Mouse (Mus musculus) heart, embryonic 10.5 days (tissue): ENCODE measurements around the gene Chrnb2. TPM values are rescaled to one million over a fixed set of nuclear protein-coding genes. Genes with fewer than 3 reads are reported as not detected.

ENCODE experiments used
- DNase-seq: peaks from one replicate; pipeline ENCODE4 v3.0.0-alpha.2; 2017; ENCODE audit warnings: low spot score
- H3K27ac ChIP-seq: fragments of 300-500 bp; sonication (generic); 2 replicates; pipeline ENCODE4 v1.5.1; 2016; ENCODE audit warnings: mild to moderate bottlenecking
- H3K27me3 ChIP-seq: fragments of 300-500 bp; sonication (generic); 2 replicates; pipeline ENCODE4 v1.6.1; 2016; ENCODE audit warnings: mild to moderate bottlenecking; ENCODE audit not compliant: poor library complexity, insufficient read depth, severe bottlenecking
- H3K36me3 ChIP-seq: fragments of 300-500 bp; sonication (generic); 2 replicates; pipeline ENCODE4 v1.6.1; 2016; ENCODE audit warnings: mild to moderate bottlenecking, moderate library complexity
- H3K4me1 ChIP-seq: fragments of 300-500 bp; sonication (generic); 2 replicates; pipeline ENCODE4 v1.6.1; 2016; ENCODE audit warnings: mild to moderate bottlenecking
- H3K4me3 ChIP-seq: fragments of 300-500 bp; sonication (generic); 2 replicates; pipeline ENCODE4 v1.5.1; 2016; ENCODE audit warnings: mild to moderate bottlenecking, moderate library complexity
- H3K9me3 ChIP-seq: fragments of 300-500 bp; sonication (generic); 2 replicates; pipeline ENCODE4 v1.6.1; 2016; ENCODE audit warnings: mild to moderate bottlenecking, moderate library complexity
- WGBS: fragments of 180-500 bp; shearing (Covaris S2); methylation state at CpG from one replicate; pipeline ENCODE4 v1.1.7; 2016; 5-methylcytosine and 5-hydroxymethylcytosine counted together
- polyA plus RNA-seq: library from polyadenylated mRNA; unstranded; fragments of >200 nt; fragmentation: Nextera tagmentation; extraction: Ambion mirVana; gene quantifications from 2 replicates; pipeline ENCODE4 v1.2.1, GENCODE M21; 2016

The Chrnb2 gene
- polyA plus RNA-seq, 1 experiment from 2014 or later: 0.25 TPM

GRCm38 (mm10) chr3:89799476-89799875, 35.0 kb upstream of the Chrnb2 start:
- 2% methylated on average over 13 of the region's 13 CpGs for WGBS
- Histone ChIP-seq H3K4me1 (peaks cover 12% of the 10 kb centered on the region), H3K27ac (peak overlapping the region; percentile 83), H3K36me3 (no peaks in the 10 kb centered on the region), H3K9me3 (no peaks in the 10 kb centered on the region), H3K4me3 (peak overlapping the region; percentile 54), H3K27me3 (no peaks in the 10 kb centered on the region)
- peak; percentile 82 for DNase-seq

DNA sequence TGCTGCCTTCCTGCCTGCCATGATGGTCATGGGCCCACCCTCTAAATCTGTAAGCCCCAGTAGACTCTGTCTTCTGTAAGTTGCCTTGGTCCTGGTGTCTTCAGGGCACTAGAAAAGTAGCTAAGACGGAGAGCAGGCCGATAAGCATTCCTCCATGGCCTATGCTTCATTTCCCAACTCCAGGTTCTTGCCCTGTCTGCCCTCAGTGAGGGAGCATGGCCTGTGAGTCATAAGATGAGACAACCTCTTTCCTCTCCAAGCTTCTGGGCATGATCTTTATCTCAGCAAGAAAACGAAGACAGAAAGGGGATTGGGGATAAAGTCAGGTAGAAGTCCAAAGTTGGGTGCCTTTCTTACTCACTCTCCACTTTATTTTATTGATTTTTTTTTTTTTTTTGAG, 34.1 kb upstream of the Chrnb2 start:
- H3K4me1 ChIP-seq: peaks cover 12% of the 10 kb centered on the region
- no peak overlapping the region for H3K27ac ChIP-seq
- H3K36me3 ChIP-seq: no peaks in the 10 kb centered on the region
- peak; percentile 39 for DNase-seq
- H3K4me3 ChIP-seq: no peak overlapping the region
- WGBS: 81% methylated on average over 3 of the region's 3 CpGs
- no peaks in the 10 kb centered on the region for H3K9me3 ChIP-seq
- H3K27me3 ChIP-seq: no peaks in the 10 kb centered on the region

- H3K36me3 ChIP-seq: no peaks in the 10 kb centered on the region
- no peaks in the 10 kb centered on the region for H3K27me3 ChIP-seq
- 27% methylated on average over 4 of the region's 4 CpGs for WGBS
- H3K9me3 ChIP-seq: no peaks in the 10 kb centered on the region
- DNase-seq: peak; percentile 67
- peaks cover 7% of the 10 kb centered on the region for H3K4me1 ChIP-seq
- H3K4me3 ChIP-seq: no peak overlapping the region
- H3K27ac ChIP-seq: no peak overlapping the region
These were observed 31.9 kb upstream of the Chrnb2 start for GRCm38 (mm10) chr3:89796358-89796757.

GRCm38 (mm10) chr3:89795746-89796145, 31.3 kb upstream of the Chrnb2 start:
- H3K27ac ChIP-seq: no peak overlapping the region
- no peaks in the 10 kb centered on the region for H3K36me3 ChIP-seq
- H3K27me3 ChIP-seq: no peaks in the 10 kb centered on the region
- peaks cover 7% of the 10 kb centered on the region for H3K4me1 ChIP-seq
- no peaks in the 10 kb centered on the region for H3K9me3 ChIP-seq
- no peak overlapping the region for H3K4me3 ChIP-seq
- WGBS: 73% methylated on average over 5 of the region's 5 CpGs
- DNase-seq: peak; percentile 72

- 71% methylated on average over 2 of the region's 2 CpGs for WGBS
- peak; percentile 50 for DNase-seq
- H3K4me1 ChIP-seq: peaks cover 6% of the 10 kb centered on the region
- no peaks in the 10 kb centered on the region for H3K9me3 ChIP-seq
- H3K36me3 ChIP-seq: no peaks in the 10 kb centered on the region
- no peak overlapping the region for H3K27ac ChIP-seq
- H3K4me3 ChIP-seq: no peak overlapping the region
- no peaks in the 10 kb centered on the region for H3K27me3 ChIP-seq
These were observed 30.2 kb upstream of the Chrnb2 start for GRCm38 (mm10) chr3:89794616-89795015.

DNA sequence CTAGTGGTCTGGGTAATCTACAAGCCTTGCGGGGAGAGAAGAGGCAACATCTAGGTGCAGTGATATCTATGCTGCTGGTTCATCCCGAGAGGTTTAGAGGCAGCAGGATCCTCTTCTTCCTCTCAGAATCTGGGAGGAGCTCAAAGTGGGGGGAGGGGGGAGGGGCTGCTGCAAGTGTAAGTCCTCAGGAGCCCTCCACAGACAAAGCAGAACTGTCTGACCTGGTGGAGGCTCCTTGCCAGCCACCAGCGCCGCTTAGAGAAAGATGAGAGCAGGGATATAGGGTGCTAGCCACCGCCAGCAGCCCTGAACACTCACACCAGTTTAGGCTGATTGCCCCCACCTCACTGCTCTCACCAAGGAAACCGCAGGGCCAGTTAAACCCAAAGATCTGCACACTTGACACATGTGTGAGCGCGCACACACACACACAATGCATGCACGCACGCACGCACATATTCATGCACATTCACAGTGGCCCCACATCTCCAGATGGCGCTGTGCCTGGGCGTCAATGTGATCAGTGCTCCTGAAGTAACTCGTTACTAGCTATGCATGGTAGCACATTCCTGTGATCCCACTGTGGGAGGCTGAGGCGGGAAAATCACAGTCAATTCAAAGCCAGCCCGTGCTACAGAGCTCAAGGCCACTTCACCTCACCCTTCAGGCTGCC, 24.4 kb upstream of the Chrnb2 start:
- DNase-seq: peak; percentile 72
- Histone ChIP-seq H3K4me1 (peaks cover 10% of the 10 kb centered on the region), H3K27ac (no peak overlapping the region), H3K4me3 (no peak overlapping the region), H3K9me3 (no peaks in the 10 kb centered on the region), H3K36me3 (no peaks in the 10 kb centered on the region), H3K27me3 (peaks cover 14% of the 10 kb centered on the region; the same call in 1 of the 2 replicates)
- 72% methylated on average over 16 of the region's 16 CpGs for WGBS

DNA sequence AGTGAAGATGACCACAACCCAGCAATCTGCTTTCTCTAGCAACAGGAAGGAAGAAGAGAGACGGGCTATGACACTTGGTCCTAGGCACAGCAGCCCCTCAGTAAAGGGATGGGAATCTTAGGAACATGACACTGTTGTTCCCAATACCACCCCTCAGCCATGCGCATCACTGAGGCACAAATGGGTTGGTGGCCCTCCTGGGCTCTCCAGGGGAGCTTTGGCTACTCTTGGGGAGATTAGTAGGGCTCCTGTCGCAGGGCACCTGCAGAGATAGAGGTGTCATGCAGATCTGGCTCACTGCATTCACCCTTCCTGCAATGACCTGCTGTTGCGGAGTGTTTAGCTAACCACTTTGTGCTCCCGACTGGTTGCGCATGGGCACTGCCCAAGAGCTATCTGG, 21.8 kb upstream of the Chrnb2 start:
- peaks cover 14% of the 10 kb centered on the region; the same call in 1 of the 2 replicates for H3K27me3 ChIP-seq
- peak; percentile 52 for DNase-seq
- H3K4me3 ChIP-seq: no peak overlapping the region
- H3K27ac ChIP-seq: no peak overlapping the region
- H3K9me3 ChIP-seq: no peaks in the 10 kb centered on the region
- H3K4me1 ChIP-seq: peaks cover 10% of the 10 kb centered on the region
- H3K36me3 ChIP-seq: peaks cover 25% of the 10 kb centered on the region
- 67% methylated on average over 6 of the region's 6 CpGs for WGBS

GRCm38 (mm10) chr3:89784991-89785753, 20.7 kb upstream of the Chrnb2 start:
- Histone ChIP-seq H3K9me3 (no peaks in the 10 kb centered on the region), H3K36me3 (peaks cover 36% of the 10 kb centered on the region), H3K4me3 (no peak overlapping the region), H3K4me1 (peaks cover 10% of the 10 kb centered on the region), H3K27me3 (peaks cover 14% of the 10 kb centered on the region; the same call in 1 of the 2 replicates), H3K27ac (0 out of 2 replicates have a peak overlapping the region, but pooled peaks have one; percentile 16)
- DNase-seq: no peak
- WGBS: 19% methylated on average over 11 of the region's 11 CpGs

GRCm38 (mm10) chr3:89781640-89782039, 17.2 kb upstream of the Chrnb2 start:
- Histone ChIP-seq H3K4me3 (no peak overlapping the region), H3K27ac (no peak overlapping the region), H3K4me1 (peaks cover 10% of the 10 kb centered on the region), H3K27me3 (peaks cover 3% of the 10 kb centered on the region; the same call in 1 of the 2 replicates), H3K36me3 (peaks cover 71% of the 10 kb centered on the region), H3K9me3 (no peaks in the 10 kb centered on the region)
- 85% methylated on average over 5 of the region's 5 CpGs for WGBS
- DNase-seq: no peak

DNA sequence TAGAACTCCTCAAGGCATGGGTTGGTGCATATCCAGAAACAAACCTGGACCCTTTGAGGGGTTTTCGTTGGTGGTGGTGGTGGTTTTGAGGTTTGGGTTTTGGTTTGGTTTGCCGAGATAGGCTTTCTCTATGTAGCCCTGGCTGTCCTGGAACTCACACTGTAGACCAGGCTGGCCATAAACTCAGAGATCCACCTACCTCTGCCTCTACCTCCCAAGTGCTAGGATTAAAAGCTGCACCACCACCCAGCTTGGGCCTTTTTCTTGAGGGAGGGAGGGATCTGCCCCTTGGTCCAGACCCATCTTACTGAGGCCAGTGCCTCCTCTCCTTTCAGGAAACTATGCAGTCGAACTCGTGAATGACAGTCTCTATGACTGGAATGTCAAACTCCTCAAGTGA, 15.7 kb upstream of the Chrnb2 start:
- Histone ChIP-seq H3K4me1 (peaks cover 12% of the 10 kb centered on the region), H3K36me3 (peaks cover 83% of the 10 kb centered on the region), H3K27me3 (no peaks in the 10 kb centered on the region), H3K27ac (no peak overlapping the region), H3K9me3 (no peaks in the 10 kb centered on the region), H3K4me3 (no peak overlapping the region)
- no peak for DNase-seq
- 77% methylated on average over 4 of the region's 4 CpGs for WGBS

DNA sequence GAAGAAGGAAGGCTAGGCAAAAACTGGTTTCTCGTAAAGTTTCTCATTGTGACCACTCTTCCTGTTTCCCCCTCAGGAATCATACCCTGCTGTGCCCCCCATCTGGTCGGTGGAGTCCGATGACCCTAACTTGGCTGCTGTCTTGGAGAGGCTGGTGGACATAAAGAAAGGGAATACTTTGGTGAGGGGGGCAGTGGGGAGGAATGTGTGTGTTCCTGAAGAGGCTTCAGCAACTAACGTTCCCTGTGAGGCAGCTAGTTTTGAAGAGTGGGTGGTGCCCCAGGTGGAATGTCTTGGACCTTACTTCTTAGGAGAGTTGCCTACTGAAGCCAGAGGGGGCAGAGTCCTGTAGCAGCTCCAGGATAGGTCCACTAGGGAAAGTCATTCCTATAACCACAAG, 11.6 kb upstream of the Chrnb2 start:
- no peak overlapping the region for H3K27ac ChIP-seq
- no peak overlapping the region for H3K4me3 ChIP-seq
- no peaks in the 10 kb centered on the region for H3K27me3 ChIP-seq
- H3K36me3 ChIP-seq: peaks cover 55% of the 10 kb centered on the region
- WGBS: 85% methylated on average over 4 of the region's 4 CpGs
- no peak for DNase-seq
- H3K4me1 ChIP-seq: peaks cover 37% of the 10 kb centered on the region
- no peaks in the 10 kb centered on the region for H3K9me3 ChIP-seq

DNA sequence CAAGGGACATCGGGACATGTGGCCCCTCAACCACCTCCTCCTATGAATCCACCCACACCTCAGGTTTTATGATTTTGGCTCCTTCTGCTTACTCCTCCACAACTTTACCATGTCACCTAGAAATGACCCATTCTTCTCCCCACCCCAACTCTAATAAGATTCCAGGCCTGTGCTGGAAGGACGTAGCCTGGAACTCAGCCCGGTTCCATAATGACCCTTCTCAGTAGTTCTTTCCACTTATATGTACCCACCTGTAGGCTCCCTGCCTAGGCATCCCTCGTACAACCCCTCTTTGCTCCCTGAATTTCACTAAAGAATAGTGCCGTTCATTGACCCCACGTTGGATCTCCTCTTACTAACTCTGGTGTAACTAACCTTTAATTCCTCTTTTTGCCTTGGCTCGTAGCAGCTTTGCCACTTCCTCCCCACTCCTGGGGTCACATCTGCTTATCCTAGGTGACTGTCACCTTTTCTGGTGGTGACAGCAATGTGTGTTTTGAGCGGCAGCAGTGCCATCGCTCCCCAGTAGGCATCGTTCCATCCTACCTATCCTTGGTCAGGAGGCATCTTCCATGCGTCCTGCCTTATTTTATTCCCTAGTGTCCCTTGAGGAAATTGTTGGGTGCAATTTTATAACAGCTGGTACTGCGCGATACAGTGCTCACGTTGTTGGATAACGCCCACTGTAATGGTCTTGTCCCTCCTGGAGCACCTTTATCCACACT, 10.0 kb upstream of the Chrnb2 start:
- Histone ChIP-seq H3K36me3 (peaks cover 39% of the 10 kb centered on the region), H3K27ac (peak overlapping the region; percentile 99), H3K9me3 (no peaks in the 10 kb centered on the region), H3K4me1 (peaks cover 37% of the 10 kb centered on the region), H3K27me3 (no peaks in the 10 kb centered on the region), H3K4me3 (peak overlapping the region; percentile 99)
- no peak for DNase-seq
- 47% methylated on average over 15 of the region's 15 CpGs for WGBS

DNA sequence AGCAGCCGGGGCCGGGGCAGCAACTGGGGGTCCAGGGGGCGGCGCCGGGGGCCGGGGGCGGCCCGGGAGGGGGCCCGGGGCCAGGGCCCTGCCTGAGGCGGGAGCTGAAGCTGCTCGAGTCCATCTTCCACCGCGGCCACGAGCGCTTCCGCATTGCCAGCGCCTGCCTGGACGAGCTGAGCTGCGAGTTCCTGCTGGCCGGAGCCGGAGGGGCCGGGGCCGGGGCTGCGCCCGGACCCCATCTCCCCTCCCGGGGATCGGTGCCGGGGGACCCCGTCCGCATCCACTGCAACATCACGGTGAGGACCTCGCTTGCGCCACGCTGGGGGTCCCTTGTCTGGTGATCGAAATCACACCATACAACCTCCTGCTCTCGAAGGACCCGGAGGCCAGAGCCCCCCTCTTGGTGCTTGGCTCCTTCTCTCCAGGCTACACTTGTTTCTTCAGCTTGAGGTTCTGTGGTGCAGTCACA, 9.3 kb upstream of the Chrnb2 start:
- DNase-seq: no peak
- WGBS: under 1% methylated on average over 37 of the region's 37 CpGs

More for the DNA sequence above, 9.3 kb upstream of the Chrnb2 start:
- Histone ChIP-seq H3K9me3 (no peaks in the 10 kb centered on the region), H3K4me1 (peaks cover 37% of the 10 kb centered on the region), H3K36me3 (peaks cover 33% of the 10 kb centered on the region), H3K27ac (peak overlapping the region; percentile 99), H3K27me3 (no peaks in the 10 kb centered on the region), H3K4me3 (peak overlapping the region; percentile 99)
